Mouse (Mus musculus) kidney, postnatal 14 days (tissue): ENCODE measurements around the gene Nr1h4.
A peak's percentile ranks its signal among the peaks of the same experiment; 100 is the strongest.

ENCODE experiments used
- DNase-seq: peaks from one replicate; pipeline ENCODE4 v3.0.0; 2022; ENCODE audit warnings: mixed read lengths

Gene Nr1h4

GRCm38 (mm10) chr10:89478766-89479165, 54.6 kb downstream of the Nr1h4 start:
- no peak for DNase-seq

- peak; percentile 24 for DNase-seq
Observed at GRCm38 (mm10) chr10:89470596-89471353, 62.6 kb downstream of the Nr1h4 start.

- DNase-seq = no peak
Observed at GRCm38 (mm10) chr10:89464760-89465405, 68.5 kb downstream of the Nr1h4 start.

GRCm38 (mm10) chr10:89462890-89463289, 70.5 kb downstream of the Nr1h4 start:
- no peak for DNase-seq

GRCm38 (mm10) chr10:89461856-89462507, 71.4 kb downstream of the Nr1h4 start:
- peak; percentile 88 for DNase-seq

- no peak for DNase-seq
Observed at GRCm38 (mm10) chr10:89460972-89461371, 72.4 kb downstream of the Nr1h4 start.

GRCm38 (mm10) chr10:89458770-89459169, 74.6 kb downstream of the Nr1h4 start:
- DNase-seq = peak; percentile 14

- no peak for DNase-seq
Observed at GRCm38 (mm10) chr10:89453794-89454193, 79.6 kb downstream of the Nr1h4 start.

GRCm38 (mm10) chr10:89453068-89453641, 80.2 kb downstream of the Nr1h4 start:
- no peak for DNase-seq

- no peak for DNase-seq
Observed at GRCm38 (mm10) chr10:89450411-89450810, 83.0 kb downstream of the Nr1h4 start.

- DNase-seq = no peak
Observed at GRCm38 (mm10) chr10:89444381-89444780, 89.0 kb downstream of the Nr1h4 start.

GRCm38 (mm10) chr10:89443623-89444151, 89.7 kb downstream of the Nr1h4 start, which contains the start of gene Gas2l3:
TSS of gene Gas2l3 (minus strand) at chr10:89443967.
- peak; percentile 92 for DNase-seq

- no peak for DNase-seq
Observed at GRCm38 (mm10) chr10:89443115-89443622, 90.2 kb downstream of the Nr1h4 start.

- DNase-seq = no peak
Observed at GRCm38 (mm10) chr10:89442640-89443039, 90.7 kb downstream of the Nr1h4 start.

- no peak for DNase-seq
Observed at GRCm38 (mm10) chr10:89441961-89442360, 91.4 kb downstream of the Nr1h4 start.

- no peak for DNase-seq
Observed at GRCm38 (mm10) chr10:89439380-89439779, 94.0 kb downstream of the Nr1h4 start.

GRCm38 (mm10) chr10:89437996-89438395, 95.4 kb downstream of the Nr1h4 start:
- no peak for DNase-seq

GRCm38 (mm10) chr10:89437472-89437871, 95.9 kb downstream of the Nr1h4 start:
- no peak for DNase-seq

GRCm38 (mm10) chr10:89435920-89436319, 97.5 kb downstream of the Nr1h4 start:
- no peak for DNase-seq

GRCm38 (mm10) chr10:89435413-89435812, 98.0 kb downstream of the Nr1h4 start:
- no peak for DNase-seq

- no peak for DNase-seq
Observed at GRCm38 (mm10) chr10:89434509-89435210, 98.7 kb downstream of the Nr1h4 start.

GRCm38 (mm10) chr10:89432743-89433142, 100.6 kb downstream of the Nr1h4 start:
- no peak for DNase-seq
